28 mouse cellular contexts compared by ENCODE assay signal in the genomic region with DNA sequence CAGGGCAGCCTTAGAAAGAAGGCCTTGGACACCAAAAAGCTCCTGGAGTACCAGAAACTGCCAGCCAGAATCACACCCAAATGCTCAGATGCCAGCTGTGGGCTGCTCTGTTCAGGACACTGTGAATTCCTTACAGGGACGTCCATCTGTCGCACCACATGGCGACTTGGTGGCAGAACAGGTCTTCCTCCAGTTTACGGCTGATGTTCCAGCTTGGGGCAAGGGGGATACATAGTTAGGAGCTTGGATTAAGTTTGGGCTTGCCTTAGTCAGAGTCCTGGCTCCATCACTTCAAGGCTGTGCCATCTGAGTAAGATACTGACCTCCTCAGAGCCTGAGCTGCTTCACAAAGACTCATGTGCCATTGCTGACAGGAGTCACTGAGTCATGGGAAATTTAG. TPM values are rescaled to one million over a fixed set of nuclear protein-coding genes. Genes with fewer than 3 reads are reported as not detected.
DNase-seq lines count a peak whose midpoint lies in the region; ATAC-seq and TF ChIP-seq lines count a peak whose summit lies in the region.
"Had no signal": no experiment of that assay in that cellular context is flagged by ENCODE, and none has a peak within 500 bp of the region (broad histone marks: within the 10 kb centered on the region; RNA-seq: fewer than 3 reads in every experiment).

No protein-coding gene starts in this region.

- H3K9me3 ChIP-seq in hindbrain, postnatal 0 days (ENCODE audit: low read length), result no peaks in the 10 kb centered on the region
- H3K9me3 ChIP-seq in hindbrain, embryonic 10.5 days, result no peaks in the 10 kb centered on the region
- H3K9me3 ChIP-seq: intestine, embryonic 15.5 days; liver, embryonic 12.5 days; midbrain, embryonic 12.5 days; neural tube, embryonic 12.5 days had no signal

- no peaks in the 10 kb centered on the region for H3K4me1 ChIP-seq in hindbrain, postnatal 0 days (ENCODE audit: insufficient read depth, low read length)
- H3K4me1 ChIP-seq in hindbrain, embryonic 10.5 days (replicated peaks), result peaks cover 6% of the 10 kb centered on the region
- H3K4me1 ChIP-seq: intestine, embryonic 15.5 days; neural tube, embryonic 12.5 days had no signal

- no peak overlapping the region for H3K9ac ChIP-seq in hindbrain, postnatal 0 days (replicated peaks; ENCODE audit: low read length)
- H3K9ac ChIP-seq: intestine, embryonic 15.5 days; liver, embryonic 12.5 days; liver, postnatal 0 days; midbrain, embryonic 12.5 days; neural tube, embryonic 12.5 days had no signal

- H3K27me3 ChIP-seq in hindbrain, postnatal 0 days (ENCODE audit: insufficient read depth, low read length), result no peaks in the 10 kb centered on the region
- H3K27me3 ChIP-seq in hindbrain, embryonic 10.5 days (ENCODE audit: insufficient read depth, poor library complexity, severe bottlenecking), result no peaks in the 10 kb centered on the region
- H3K27me3 ChIP-seq: intestine, embryonic 15.5 days; liver, embryonic 12.5 days; neural tube, embryonic 12.5 days had no signal

- H3K4me3 ChIP-seq in hindbrain, postnatal 0 days (ENCODE audit: low read length), result no peak overlapping the region
- no peak overlapping the region for H3K4me3 ChIP-seq in hindbrain, embryonic 10.5 days
- H3K4me3 ChIP-seq: erythroblast, embryonic 14.5 days; intestine, embryonic 15.5 days; layer of hippocampus, adult 2 months; left cerebral cortex, adult 2 months; liver, embryonic 12.5 days; midbrain, embryonic 12.5 days; neural tube, embryonic 12.5 days had no signal

- no peak for TF ChIP-seq CTCF in hindbrain, postnatal 0 days (IDR thresholded peaks at IDR 0.05; ENCODE audit: low read depth)

- H3K27ac ChIP-seq in hindbrain, postnatal 0 days, result no peak overlapping the region
- H3K27ac ChIP-seq in hindbrain, embryonic 10.5 days, result no peak overlapping the region
- H3K27ac ChIP-seq: intestine, embryonic 15.5 days; layer of hippocampus, adult 2 months; left cerebral cortex, adult 2 months; liver, embryonic 12.5 days; midbrain, embryonic 12.5 days; neural tube, embryonic 12.5 days; stomach, postnatal 0 days had no signal

- no peak overlapping the region for H3K4me2 ChIP-seq in hindbrain, postnatal 0 days (ENCODE audit: low read depth, low read length)
- H3K4me2 ChIP-seq: intestine, embryonic 15.5 days; liver, embryonic 12.5 days; midbrain, embryonic 12.5 days; neural tube, embryonic 12.5 days had no signal

- DNase-seq in cerebellum, adult 11-12 months, result peak; percentile 25
- DNase-seq in cerebellum, adult 9-10 months, result no peak
- peak; percentile 35 for DNase-seq in hindbrain, postnatal 0 days (ENCODE audit: low spot score)
- DNase-seq in hindbrain, embryonic 10.5 days (ENCODE audit: low spot score), result no peak
- peak; percentile 63 for DNase-seq in brain, adult 2 months (ENCODE audit: low read depth, low spot score)
- peak; percentile 31 to 50 for DNase-seq in cerebellum, postnatal 14 days
- no peak for DNase-seq in c-Kit-positive CD71-positive TER-119-positive erythroid progenitor cells, embryonic 14.5 days (ENCODE audit: low spot score)
- DNase-seq: adrenal gland, postnatal 10 days; B cell, adult 2 months; gastrocnemius, postnatal 10 days; heart, postnatal 14 days; liver, postnatal 0 days; lung, postnatal 36 days; right cerebral cortex, adult 18-20 months; right cerebral cortex, postnatal 4 days; thymus, adult 18-20 months; thymus, postnatal 36 days had no signal

- no peaks in the 10 kb centered on the region for H3K36me3 ChIP-seq in hindbrain, postnatal 0 days (ENCODE audit: insufficient read depth, low read length)
- no peaks in the 10 kb centered on the region for H3K36me3 ChIP-seq in hindbrain, embryonic 10.5 days
- H3K36me3 ChIP-seq: midbrain, embryonic 12.5 days; neural tube, embryonic 12.5 days had no signal

- ATAC-seq in hindbrain, postnatal 0 days, result no peak
- ATAC-seq: activated CD4-positive, CD25-positive, alpha-beta regulatory T cell, adult 4 months; forebrain, embryonic 16.5 days; hindbrain, embryonic 16.5 days; intestine, embryonic 15.5 days; liver, embryonic 12.5 days; liver, postnatal 0 days had no signal

- WGBS in hindbrain, postnatal 0 days, result 59% methylated on average over 4 of the region's 4 CpGs
- 88% methylated on average over 4 of the region's 4 CpGs for WGBS in hindbrain, embryonic 10.5 days

RNA-seq across cellular contexts. Expression of a gene that starts 26.3 kb away (rescaled TPM):
- total RNA-seq in hindbrain, postnatal 0 days (2014; rRNA removed), result 7.2 and 15.1 TPM in 2 replicates
- polyA plus RNA-seq in hindbrain, postnatal 0 days (2015; fragmentation: Nextera tagmentation; extraction: Ambion mirVana), result 6.2 and 9.4 TPM in 2 replicates
- polyA plus RNA-seq in hindbrain, embryonic 10.5 days (2016; fragmentation: Nextera tagmentation; extraction: Ambion mirVana), result 8.9 and 10.0 TPM in 2 replicates

Comparison
In these comparisons a context has a peak if more than half of its experiments do, and no peak if none do; other contexts are left out.
1. DNase-seq: peak in cerebellum, adult 11-12 months (single experiment), hindbrain, postnatal 0 days (single experiment), brain, adult 2 months (single experiment) and cerebellum, postnatal 14 days (2 of 2); none in cerebellum, adult 9-10 months (single experiment), hindbrain, embryonic 10.5 days (single experiment) and c-Kit-positive CD71-positive TER-119-positive erythroid progenitor cells, embryonic 14.5 days (single experiment).